Mouse (Mus musculus) olfactory bulb, adult 2 months (tissue): ENCODE measurements around the gene Sema7a.

Experiments used
- CTCF ChIP-seq: fragments of 200-500 bp; IDR thresholded peaks from 2 replicates; pipeline ENCODE4 v1.5.1; 2012; ENCODE audit warnings: low read depth, mild to moderate bottlenecking, low read length, moderate library complexity; ENCODE audit not compliant: insufficient read depth
- POLR2A ChIP-seq: fragments of 200-500 bp; IDR thresholded peaks from 2 replicates; pipeline ENCODE4 v1.6.1; 2012; ENCODE audit warnings: mild to moderate bottlenecking, low read depth, low read length, moderate library complexity; ENCODE audit not compliant: insufficient read depth

GRCm38 (mm10) chr9:58003272-58003671 lies 63.4 kb downstream of the Sema7a start:
- TF ChIP-seq POLR2A, result no peak
- TF ChIP-seq CTCF, result no peak
